Mouse (Mus musculus) heart, adult 2 months (tissue): ENCODE results near the gene Ttk.

ENCODE experiments used
- CTCF ChIP-seq: fragments of 200-600 bp; IDR thresholded peaks from 2 replicates; pipeline ENCODE4 v1.8.1; 2022; ENCODE audit warnings: antibody characterized with exemption, mild to moderate bottlenecking, moderate library complexity
- POLR2A ChIP-seq: fragments of 200-500 bp; IDR thresholded peaks from 2 replicates; pipeline ENCODE4 v1.6.1; 2011; ENCODE audit warnings: mild to moderate bottlenecking, low read depth, low read length, control low read depth; ENCODE audit not compliant: insufficient read depth

DNA sequence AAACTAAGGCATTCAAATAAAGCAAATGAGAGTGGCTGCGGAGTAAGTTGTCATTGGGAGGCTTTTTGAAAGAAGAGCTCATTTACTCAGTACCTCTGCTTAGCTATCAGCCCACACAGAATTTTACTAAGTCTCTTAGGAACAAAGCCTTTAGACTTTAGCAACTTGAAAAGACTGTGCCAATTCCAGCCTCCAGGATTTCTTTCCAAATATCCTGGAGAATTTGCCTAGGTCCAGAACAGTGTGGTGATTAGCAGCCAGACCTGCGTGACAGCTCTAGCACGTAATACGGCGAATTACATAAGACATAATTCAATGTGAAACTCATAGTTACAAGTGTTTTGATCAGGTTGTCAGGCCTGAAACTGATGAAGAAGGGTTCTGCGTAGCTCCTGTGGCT is 45.2 kb upstream of the Ttk start:
- TF ChIP-seq POLR2A, result no peak
- TF ChIP-seq CTCF, result no peak
